ENCODE assay signal across 8 mouse cellular contexts in the genomic region with DNA sequence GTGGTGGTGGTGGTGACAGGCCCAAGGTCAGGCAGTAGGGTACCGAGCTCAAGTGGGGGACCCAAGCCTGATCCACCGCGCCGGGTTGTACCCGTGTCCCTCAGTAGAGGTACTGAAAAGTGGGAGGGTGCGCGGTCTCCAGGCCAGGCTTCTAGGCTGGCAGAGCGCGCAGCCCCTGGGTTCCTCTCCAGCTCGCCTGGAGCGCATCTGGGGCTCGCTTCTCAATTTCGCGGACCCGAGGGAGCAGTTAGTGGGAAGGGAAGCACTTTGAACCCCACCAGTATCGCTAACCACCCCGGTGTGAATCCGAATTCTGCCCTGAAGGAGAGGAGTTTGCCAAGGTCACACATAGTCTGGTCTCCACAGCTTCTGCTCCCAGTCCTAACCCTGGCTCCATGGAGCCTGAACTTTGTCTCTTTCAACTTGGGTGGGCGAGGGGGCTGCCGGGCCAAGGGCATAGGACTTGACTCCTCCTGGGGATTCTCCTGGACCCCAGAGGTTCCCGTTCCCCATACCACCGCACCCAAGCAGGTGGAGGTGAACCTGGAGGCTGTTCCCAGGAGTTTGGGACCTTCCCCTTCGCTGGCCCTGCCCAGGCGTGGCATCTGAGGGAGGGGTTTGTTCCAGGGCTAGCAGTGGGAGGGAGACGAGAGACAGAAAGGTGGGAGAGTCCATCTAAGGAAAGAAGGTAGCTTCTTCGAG. TPM values are rescaled to one million over a fixed set of nuclear protein-coding genes. Genes with fewer than 3 reads are reported as not detected.
DNase-seq lines count a peak whose midpoint lies in the region; ATAC-seq and TF ChIP-seq lines count a peak whose summit lies in the region.

No protein-coding gene starts in this region.

- H3K4me1 ChIP-seq in heart, embryonic 16.5 days (ENCODE audit: control insufficient read depth, insufficient read depth, low read length), result peaks cover 8% of the 10 kb centered on the region
- H3K4me1 ChIP-seq in cortical plate, adult 2 months (ENCODE audit: control insufficient read depth, insufficient read depth, low read length), result peaks cover 11% of the 10 kb centered on the region; the same call in 1 of the 2 replicates
- H3K4me1 ChIP-seq in hindbrain, embryonic 16.5 days (ENCODE audit: control insufficient read depth, insufficient read depth, low read depth, low read length), result peaks cover 16% of the 10 kb centered on the region
- peaks cover 30% of the 10 kb centered on the region for H3K4me1 ChIP-seq in midbrain, embryonic 10.5 days

- TF ChIP-seq POLR2A in cortical plate, adult 2 months (IDR thresholded peaks at IDR 0.05; ENCODE audit: extremely low read depth, insufficient read depth, low read length), result peak; percentile 37; the same call in 1 of the 2 replicates

- no peak overlapping the region; the same call in 1 of the 2 replicates for H3K9ac ChIP-seq in heart, embryonic 16.5 days (ENCODE audit: low read length)
- peak overlapping the region; percentile 81 for H3K9ac ChIP-seq in hindbrain, embryonic 16.5 days (ENCODE audit: low read depth, low read length)

- no peak for TF ChIP-seq CTCF in cortical plate, adult 2 months (IDR thresholded peaks at IDR 0.05; ENCODE audit: extremely low read depth, insufficient read depth, low read length)

- no peaks in the 10 kb centered on the region for H3K36me3 ChIP-seq in heart, embryonic 16.5 days (ENCODE audit: control insufficient read depth, insufficient read depth)
- H3K36me3 ChIP-seq in hindbrain, embryonic 16.5 days (ENCODE audit: control insufficient read depth, insufficient read depth, low read length), result no peaks in the 10 kb centered on the region
- H3K36me3 ChIP-seq in midbrain, embryonic 10.5 days, result no peaks in the 10 kb centered on the region

- H3K4me3 ChIP-seq in heart, embryonic 16.5 days (ENCODE audit: low read length), result peak overlapping the region; percentile 62
- peak overlapping the region; percentile 93 for H3K4me3 ChIP-seq in cortical plate, adult 2 months (ENCODE audit: insufficient read depth, low read length)
- H3K4me3 ChIP-seq in hindbrain, embryonic 16.5 days (ENCODE audit: low read length), result peak overlapping the region; percentile 75
- H3K4me3 ChIP-seq in midbrain, embryonic 10.5 days, result peak overlapping the region; percentile 71

- no peaks in the 10 kb centered on the region for H3K9me3 ChIP-seq in heart, embryonic 16.5 days (replicated peaks; ENCODE audit: control insufficient read depth, low read length)
- H3K9me3 ChIP-seq in hindbrain, embryonic 16.5 days (ENCODE audit: control insufficient read depth, low read length), result no peaks in the 10 kb centered on the region
- no peaks in the 10 kb centered on the region for H3K9me3 ChIP-seq in midbrain, embryonic 10.5 days (replicated peaks)

- 5% methylated on average over 26 of the region's 26 CpGs for WGBS in heart, embryonic 16.5 days
- WGBS in hindbrain, embryonic 16.5 days, result 4% methylated on average over 26 of the region's 26 CpGs
- WGBS in midbrain, embryonic 10.5 days, result 4% methylated on average over 26 of the region's 26 CpGs

- peaks cover 73% of the 10 kb centered on the region for H3K27me3 ChIP-seq in heart, embryonic 16.5 days (ENCODE audit: control insufficient read depth, insufficient read depth, low read length)
- no peaks in the 10 kb centered on the region for H3K27me3 ChIP-seq in hindbrain, embryonic 16.5 days (replicated peaks; ENCODE audit: control insufficient read depth, insufficient read depth, low read length)
- peaks cover 79% of the 10 kb centered on the region for H3K27me3 ChIP-seq in midbrain, embryonic 10.5 days (ENCODE audit: low read depth, poor library complexity, severe bottlenecking)

- ATAC-seq in heart, embryonic 16.5 days (replicated peaks; ENCODE audit: extremely low read depth, insufficient read depth, low FRiP score), result no peak
- ATAC-seq in hindbrain, embryonic 16.5 days, result no peak
- no peak for ATAC-seq in erythroid progenitor cell, adult 5-6 weeks (replicated peaks; ENCODE audit: low FRiP score, poor library complexity, severe bottlenecking)
- no peak for ATAC-seq in megakaryocyte-erythroid progenitor cell, adult 5-6 weeks (replicated peaks; ENCODE audit: low FRiP score, low TSS enrichment, poor library complexity, severe bottlenecking)

- DNase-seq in heart, adult 11 months, result no peak
- peak; percentile 23 for DNase-seq in midbrain, embryonic 10.5 days (ENCODE audit: low spot score)
- DNase-seq in T-cell, adult 2 months (ENCODE audit: low spot score), result no peak

- peak overlapping the region; percentile 86 for H3K4me2 ChIP-seq in heart, embryonic 16.5 days (ENCODE audit: low read depth, low read length)
- peak overlapping the region; percentile 86 for H3K4me2 ChIP-seq in hindbrain, embryonic 16.5 days (ENCODE audit: low read length)

- no peak overlapping the region for H3K27ac ChIP-seq in heart, embryonic 16.5 days (ENCODE audit: low read length)
- H3K27ac ChIP-seq in cortical plate, adult 2 months (ENCODE audit: insufficient read depth, low read length), result peak overlapping the region; percentile 97
- H3K27ac ChIP-seq in hindbrain, embryonic 16.5 days (ENCODE audit: low read depth, low read length), result peak overlapping the region; percentile 76; the same call in 1 of the 2 replicates
- no peak overlapping the region for H3K27ac ChIP-seq in midbrain, embryonic 10.5 days (replicated peaks)

RNA-seq across cellular contexts. Expression of a gene that starts 1.3 kb away (rescaled TPM):
- 0.74 and 1.1 TPM in 2 replicates for polyA plus RNA-seq in heart, embryonic 16.5 days (2015; fragmentation: Nextera tagmentation; extraction: Ambion mirVana)
- 181 and 217 TPM in 2 replicates for polyA plus RNA-seq in cortical plate, adult 2 months (2012; rRNA removed)
- polyA plus RNA-seq in hindbrain, embryonic 16.5 days (2015; fragmentation: Nextera tagmentation; extraction: Ambion mirVana), result 13.1 and 15.2 TPM in 2 replicates
- 1.2 and 1.4 TPM in 2 replicates for polyA plus RNA-seq in midbrain, embryonic 10.5 days (2016; fragmentation: Nextera tagmentation; extraction: Ambion mirVana)
- total RNA-seq in erythroid progenitor cell, adult 5-6 weeks (2015; ENCODE audit: low replicate concordance), result not detected in 2 replicates
- total RNA-seq in erythroid progenitor cell, adult 5-6 weeks (2017; ENCODE audit: low replicate concordance), result not detected in 2 replicates
- not detected in 2 replicates for total RNA-seq in megakaryocyte-erythroid progenitor cell, adult 5-6 weeks (2014; fragmentation: Nextera tagmentation)
- not detected in 2 replicates for total RNA-seq in megakaryocyte-erythroid progenitor cell, adult 5-6 weeks (2017)

Comparison
In these comparisons a context has a peak if more than half of its experiments do, and no peak if none do; other contexts are left out.
1. H3K27ac ChIP-seq: peak in cortical plate, adult 2 months (single experiment) and hindbrain, embryonic 16.5 days (single experiment); none in heart, embryonic 16.5 days (single experiment) and midbrain, embryonic 10.5 days (single experiment).
2. RNA of a gene that starts 1.3 kb away (polyA plus RNA-seq): 181 to 217 TPM in cortical plate, adult 2 months; 13.1 to 15.2 TPM in hindbrain, embryonic 16.5 days, 1.2 to 1.4 TPM in midbrain, embryonic 10.5 days and 0.74 to 1.1 TPM in heart, embryonic 16.5 days; every median in the first group is over 10 times any median in the second.
3. Peak in every context shown above with its lines, with median percentiles within 50 percentile points of each other: H3K4me3 ChIP-seq.